Mouse (Mus musculus) E14TG2a.4 (cell line): ENCODE data around the gene Uhrf1bp1.

Source experiments
- CTCF ChIP-seq: conservative IDR thresholded peaks from 2 replicates; pipeline ENCODE4 v1.5.1; 2014; ENCODE audit warnings: low read length
- NANOG ChIP-seq: IDR thresholded peaks from 2 replicates; pipeline ENCODE4 v1.6.1; 2014; ENCODE audit warnings: borderline replicate concordance, low read length, mixed read lengths

DNA sequence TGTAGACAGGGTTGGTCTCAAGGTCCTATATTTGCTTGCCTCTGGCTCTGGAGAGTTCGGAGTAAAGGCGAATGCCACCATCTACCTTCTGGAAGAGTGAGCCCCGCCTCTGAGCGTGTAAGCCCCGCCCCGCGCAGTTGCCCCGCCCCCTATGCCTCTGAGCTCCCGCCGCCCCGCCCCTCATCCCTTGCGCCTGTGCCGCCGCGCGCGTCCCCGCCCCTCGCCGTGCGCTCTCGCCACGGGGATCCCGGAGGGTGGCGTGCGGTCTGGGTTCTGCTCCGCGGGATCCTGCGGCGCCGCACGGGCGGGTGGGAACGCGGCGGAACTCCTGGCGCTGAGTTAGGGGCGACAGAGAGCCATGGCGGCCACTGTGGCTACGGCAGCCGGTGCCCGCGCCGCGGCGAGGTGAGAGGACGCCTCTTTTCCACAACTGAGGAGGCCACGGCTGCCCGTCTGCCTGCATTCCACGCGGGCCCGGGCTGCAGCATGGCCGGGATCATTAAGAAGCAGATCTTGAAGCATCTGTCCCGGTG is at the start of gene Uhrf1bp1:
- TF ChIP-seq CTCF = no peak
- TF ChIP-seq NANOG = no peak
